Mouse (Mus musculus) heart, adult 11 months (tissue): ENCODE measurements at regions not wholly inside any gene's neighbourhood (a gene's known extent, or its start where the extent isn't known, plus 50 kb on each side); places are given as distances from the start of the nearest gene placed in this dataset.

ENCODE experiments used
- DNase-seq: peaks from one replicate; pipeline ENCODE4 v3.0.0; 2022

GRCm38 (mm10) chr7:142593729-142594375 is 61.4 kb downstream of the Mrpl23 start:
- no peak for DNase-seq

DNA sequence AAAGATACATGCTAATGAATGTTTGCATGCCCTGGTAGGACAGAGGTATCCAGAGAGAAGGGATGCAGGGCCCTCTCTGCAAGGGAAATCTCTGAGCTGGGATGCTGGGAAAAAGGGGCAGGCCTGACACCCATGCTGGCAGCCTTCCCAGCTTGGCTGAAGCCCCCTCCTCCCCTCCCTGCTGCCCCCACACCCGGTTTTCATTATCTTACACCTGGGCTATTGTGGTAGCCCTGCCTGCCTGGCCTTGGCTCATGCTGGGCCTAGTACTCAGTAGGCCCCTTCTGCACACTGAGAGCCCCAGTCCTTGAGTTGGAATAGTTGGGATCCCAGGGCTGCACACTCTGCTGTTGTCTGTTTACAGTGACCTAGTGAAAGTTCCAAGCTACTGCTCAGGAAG is 62.9 kb downstream of the Mrpl23 start:
- DNase-seq = no peak

- no peak for DNase-seq
Observed at GRCm38 (mm10) chr7:142596211-142596610, 63.7 kb downstream of the Mrpl23 start.

GRCm38 (mm10) chr7:142597961-142598360 is 65.5 kb downstream of the Mrpl23 start:
- DNase-seq = no peak

GRCm38 (mm10) chr7:142599942-142600341 is 66.7 kb downstream of the Igf2 start:
- peak; percentile 93 for DNase-seq

GRCm38 (mm10) chr7:142600400-142600799 is 66.2 kb downstream of the Igf2 start:
- DNase-seq = no peak
